Mouse (Mus musculus) neural tube, embryonic 12.5 days (tissue): ENCODE measurements around the gene Aph1a. TPM values are rescaled to one million over a fixed set of nuclear protein-coding genes. Genes with fewer than 3 reads are reported as not detected.
"Not testable (repeated sequence)": the region's sequence is repeated elsewhere in the genome, so short reads cannot be mapped to it uniquely, and the experiment has no call there.

Experiments used
- ATAC-seq: fragments of 200-750 bp; cut with Nextera tagmentation; 2 replicates; pipeline ENCODE4 v1.8.0; 2017; ENCODE audit warnings: low read depth, mild to moderate bottlenecking, moderate TSS enrichment, moderate library complexity; ENCODE audit not compliant: low FRiP score
- H3K27ac ChIP-seq: fragments of 300-500 bp; sonication (generic); 2 replicates; pipeline ENCODE4 v1.5.1; 2016
- H3K27me3 ChIP-seq: fragments of 300-500 bp; sonication (generic); replicated peaks from 2 replicates; pipeline ENCODE4 v1.6.1; 2016; ENCODE audit warnings: mild to moderate bottlenecking
- H3K36me3 ChIP-seq: fragments of 300-500 bp; sonication (generic); 2 replicates; pipeline ENCODE4 v1.6.1; 2016; ENCODE audit warnings: mild to moderate bottlenecking
- H3K4me1 ChIP-seq: fragments of 300-500 bp; sonication (generic); 2 replicates; pipeline ENCODE4 v1.6.1; 2016
- H3K4me2 ChIP-seq: fragments of 300-500 bp; sonication (generic); replicated peaks from 2 replicates; pipeline ENCODE4 v1.6.1; 2016; ENCODE audit warnings: mild to moderate bottlenecking
- H3K4me3 ChIP-seq: fragments of 300-500 bp; sonication (generic); 2 replicates; pipeline ENCODE4 v1.5.1; 2016
- H3K9ac ChIP-seq: fragments of 300-500 bp; sonication (generic); 2 replicates; pipeline ENCODE4 v1.6.1; 2016; ENCODE audit warnings: mild to moderate bottlenecking
- H3K9me3 ChIP-seq: fragments of 300-500 bp; sonication (generic); 2 replicates; pipeline ENCODE4 v1.6.1; 2016; ENCODE audit warnings: mild to moderate bottlenecking
- WGBS: fragments of 180-500 bp; shearing (Covaris S2); methylation state at CpG from one replicate; pipeline ENCODE4 v1.1.7; 2016; 5-methylcytosine and 5-hydroxymethylcytosine counted together
- polyA plus RNA-seq: library from polyadenylated mRNA; unstranded; fragments of >200 nt; fragmentation: Nextera tagmentation; extraction: Ambion mirVana; gene quantifications from 2 replicates; pipeline ENCODE4 v1.2.1, GENCODE M21; 2016

Aph1a gene
- 26.9 and 36.5 TPM in 2 replicates for polyA plus RNA-seq

DNA sequence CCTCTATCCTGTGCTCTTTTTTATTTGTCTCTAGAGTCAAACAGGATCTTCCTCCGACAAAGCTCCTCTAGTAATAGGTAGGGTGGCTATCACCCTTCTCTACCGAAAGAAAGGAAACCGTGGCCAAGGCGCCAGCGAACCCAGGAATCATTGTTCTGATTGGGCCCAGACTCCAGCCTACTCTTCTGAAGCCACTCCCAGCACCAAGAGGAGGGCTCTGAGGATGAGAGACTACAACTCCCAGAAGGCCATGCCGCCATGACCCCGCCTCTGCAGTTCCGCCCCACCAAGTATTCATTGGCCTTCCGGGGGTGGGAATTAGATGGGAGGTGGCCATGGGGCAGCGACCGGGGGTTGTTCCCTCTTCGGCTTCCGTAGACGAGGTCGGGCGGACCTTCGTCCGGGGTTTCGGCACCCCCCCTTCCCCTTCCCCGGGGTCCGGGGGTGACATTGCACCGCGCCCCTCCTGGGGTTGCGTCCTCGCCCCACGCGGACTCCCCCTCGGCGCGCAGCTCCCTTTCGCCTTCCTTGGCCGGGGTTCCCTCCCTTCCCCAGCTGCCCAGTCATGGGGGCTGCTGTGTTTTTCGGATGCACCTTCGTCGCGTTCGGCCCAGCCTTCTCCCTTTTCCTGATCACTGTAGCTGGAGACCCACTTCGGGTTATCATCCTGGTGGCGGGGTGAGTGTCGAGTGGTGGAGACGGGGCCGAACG is at the start of gene Aph1a:
TSS of gene Aph1a (plus strand) at position 364 of the 711 bp plus-strand sequence.
- WGBS, result 0% methylated on average over 31 of the region's 43 CpGs
- H3K27ac ChIP-seq, H3K27me3 ChIP-seq, H3K36me3 ChIP-seq, H3K9me3 ChIP-seq: not testable (repeated sequence)
- ATAC-seq, result peak; percentile 96
- peak within 1 kb of the TSS; percentile 87 for H3K4me2 ChIP-seq
- H3K4me3 ChIP-seq, result peak within 1 kb of the TSS; percentile 61
- peak within 1 kb of the TSS; percentile 79 for H3K9ac ChIP-seq
- H3K4me1 ChIP-seq, result peaks cover 22% of the 10 kb centered on the region

DNA sequence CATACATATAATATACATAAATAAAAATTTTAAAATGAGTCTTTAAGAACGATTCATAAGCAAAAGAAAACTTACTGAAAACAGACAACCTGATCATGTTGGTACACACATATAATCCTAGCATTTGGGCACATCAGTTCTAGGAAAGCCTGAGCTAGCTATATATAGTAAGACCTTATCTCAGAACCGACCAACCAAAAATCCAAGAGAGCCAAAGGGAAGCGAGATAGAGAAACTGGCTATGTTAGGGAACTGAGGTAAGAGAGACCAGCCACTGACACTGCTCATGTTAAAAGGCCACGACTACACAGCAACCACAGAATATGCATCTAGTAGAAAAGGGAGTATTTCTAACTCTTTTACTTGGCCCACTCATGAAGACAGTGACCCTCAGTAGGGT is 43.2 kb upstream of the Aph1a start:
- no peak overlapping the region for H3K4me3 ChIP-seq
- 89% methylated on average over 4 of the region's 4 CpGs for WGBS
- no peaks in the 10 kb centered on the region for H3K27me3 ChIP-seq
- H3K4me1 ChIP-seq, result peaks cover 7% of the 10 kb centered on the region
- H3K9me3 ChIP-seq, result no peaks in the 10 kb centered on the region
- no peak overlapping the region for H3K27ac ChIP-seq
- peaks cover 73% of the 10 kb centered on the region for H3K36me3 ChIP-seq
- H3K9ac ChIP-seq, result no peak overlapping the region
- no peak for ATAC-seq
- H3K4me2 ChIP-seq, result no peak overlapping the region

DNA sequence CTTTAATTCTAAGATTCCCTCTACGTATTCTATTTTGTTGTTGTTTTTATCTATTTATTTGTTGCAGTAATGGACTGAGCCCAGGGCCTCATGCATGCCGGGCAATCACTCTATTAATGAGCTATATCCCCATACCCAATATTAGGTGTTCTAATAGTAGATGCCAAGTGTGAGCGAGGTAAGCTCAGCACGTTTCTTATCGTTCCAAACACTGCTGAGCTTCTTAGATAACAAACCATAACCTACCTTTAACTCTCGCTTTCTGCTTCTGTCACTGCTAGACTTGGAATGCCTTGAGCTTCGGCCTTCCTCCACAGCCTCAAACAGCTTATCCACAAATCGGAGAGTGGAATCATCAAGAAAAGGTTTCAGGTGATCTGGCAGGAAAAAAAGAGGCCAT is 42.5 kb upstream of the Aph1a start:
- WGBS, result 95% methylated on average over 8 of the region's 8 CpGs
- H3K27me3 ChIP-seq, result no peaks in the 10 kb centered on the region
- peaks cover 67% of the 10 kb centered on the region for H3K36me3 ChIP-seq
- ATAC-seq, result no peak
- H3K4me2 ChIP-seq, result no peak overlapping the region
- H3K9me3 ChIP-seq, result no peaks in the 10 kb centered on the region
- H3K4me3 ChIP-seq, result no peak overlapping the region
- H3K4me1 ChIP-seq, result peaks cover 7% of the 10 kb centered on the region
- H3K9ac ChIP-seq, result no peak overlapping the region
- no peak overlapping the region for H3K27ac ChIP-seq

DNA sequence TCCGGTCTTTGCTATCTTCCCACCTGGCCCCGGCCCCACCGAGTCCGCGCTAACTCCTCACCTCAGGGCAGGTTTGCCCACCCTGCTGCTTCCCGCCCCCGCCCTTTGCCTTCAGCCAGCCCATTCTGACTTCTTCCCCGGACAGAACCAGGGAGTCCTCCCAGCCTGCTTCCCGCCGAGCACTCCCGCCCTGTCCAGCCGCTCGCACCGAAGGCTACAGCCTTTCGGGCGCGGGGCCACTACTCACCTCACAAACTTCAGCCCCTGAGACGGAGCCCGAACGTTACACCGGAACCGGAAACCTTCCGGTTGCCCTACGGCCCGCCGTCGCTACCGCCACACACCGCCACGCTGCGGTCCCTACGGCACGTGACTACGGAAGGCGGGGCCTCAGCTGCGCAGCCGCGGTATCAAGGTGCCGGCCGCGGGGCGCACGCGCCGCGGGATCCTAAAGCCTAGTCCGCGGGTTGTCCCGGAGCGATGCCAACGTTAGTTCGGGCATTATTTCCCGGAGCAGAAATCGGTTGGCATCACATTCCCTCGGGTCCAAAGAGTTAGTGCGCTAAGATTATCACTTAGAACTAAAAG is 38.2 kb upstream of the Aph1a start, which contains the start of gene Prpf3:
TSS of gene Prpf3 (minus strand) at position 384 of the 588 bp plus-strand sequence.
- Histone ChIP-seq H3K4me2 (peak within 1 kb of the TSS; percentile 88), H3K4me1 (peaks cover 7% of the 10 kb centered on the region), H3K9me3 (no peaks in the 10 kb centered on the region), H3K27ac (0 out of 2 replicates have a peak within 1 kb of the TSS, but pooled peaks have one; percentile 22), H3K4me3 (peak within 1 kb of the TSS; percentile 85), H3K27me3 (no peaks in the 10 kb centered on the region), H3K36me3 (peaks cover 26% of the 10 kb centered on the region), H3K9ac (peak within 1 kb of the TSS; percentile 79)
- peak; percentile 98 for ATAC-seq
- WGBS, result under 1% methylated on average over 56 of the region's 56 CpGs

DNA sequence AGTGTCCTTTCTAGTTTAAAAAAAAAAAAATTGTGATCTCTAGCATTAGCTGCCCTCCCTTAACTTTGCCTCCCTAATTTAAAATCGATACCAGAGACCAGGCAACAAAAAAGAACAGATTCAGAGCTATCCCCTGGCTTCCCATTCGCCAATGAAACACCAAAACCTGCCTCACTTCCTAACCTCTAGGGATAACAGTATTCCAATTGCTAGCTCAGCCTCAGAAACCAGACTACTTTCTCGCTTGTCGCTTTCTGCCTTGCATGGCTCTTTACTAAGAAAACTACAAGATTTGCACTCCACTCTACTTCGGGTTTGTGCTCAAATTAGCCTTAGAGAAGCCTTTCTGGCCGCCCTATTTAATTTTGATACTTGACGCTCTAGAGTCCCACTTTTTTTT is 37.7 kb upstream of the Aph1a start:
- H3K4me2 ChIP-seq, result peak overlapping the region; percentile 88
- ATAC-seq, result peak; percentile 19; the same call in 1 of the 2 replicates
- 31% methylated on average over 7 of the region's 7 CpGs for WGBS

DNA sequence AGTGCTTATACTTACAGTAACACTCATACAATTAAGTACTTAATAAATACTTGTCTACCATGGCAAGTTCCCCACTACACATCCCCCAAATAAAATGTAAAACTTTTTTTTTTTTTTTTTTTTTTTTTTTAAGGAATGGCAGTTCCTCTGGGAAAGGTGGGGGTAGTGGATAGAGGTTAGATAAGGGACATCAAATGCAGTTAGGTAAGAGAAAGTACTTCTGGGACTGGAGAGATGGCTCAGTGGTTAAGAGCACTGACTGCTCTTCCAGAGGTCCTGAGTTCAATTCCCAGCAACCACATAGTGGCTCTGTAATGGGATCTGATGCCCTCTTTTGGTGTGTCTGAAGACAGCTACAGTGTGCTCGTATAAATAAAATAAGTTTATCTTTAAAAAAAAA is 36.7 kb upstream of the Aph1a start:
- 91% methylated on average over 1 of the region's 1 CpGs for WGBS
- H3K27me3 ChIP-seq, ATAC-seq: not testable (repeated sequence)

More for the DNA sequence above, 37.7 kb upstream of the Aph1a start:
- Histone ChIP-seq H3K9me3 (no peaks in the 10 kb centered on the region), H3K27ac (0 out of 2 replicates have a peak overlapping the region, but pooled peaks have one; percentile 3), H3K4me1 (peaks cover 7% of the 10 kb centered on the region), H3K27me3 (no peaks in the 10 kb centered on the region), H3K4me3 (peak overlapping the region; percentile 85), H3K9ac (peak overlapping the region; percentile 79), H3K36me3 (peaks cover 21% of the 10 kb centered on the region)

DNA sequence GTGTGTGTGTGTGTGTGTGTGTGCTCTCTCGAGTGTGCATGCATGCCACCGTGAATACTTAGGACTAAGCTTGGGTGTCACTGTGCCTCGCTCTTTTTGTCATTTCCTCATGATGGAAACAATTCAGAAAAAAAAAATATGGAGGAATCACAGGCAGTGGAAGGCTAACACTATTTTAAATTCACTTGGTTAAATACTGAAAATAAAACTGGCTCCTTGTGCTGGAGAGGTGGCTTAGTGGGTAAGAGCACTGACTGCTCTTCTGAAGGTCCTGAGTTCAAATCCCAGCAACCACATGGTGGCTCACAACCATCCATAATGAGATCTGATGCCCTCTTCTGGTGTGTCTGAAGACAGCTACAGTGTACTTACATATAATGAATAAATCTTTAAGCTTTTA is 35.5 kb upstream of the Aph1a start:
- H3K4me3 ChIP-seq, H3K9ac ChIP-seq, ATAC-seq, H3K27me3 ChIP-seq, H3K9me3 ChIP-seq, H3K36me3 ChIP-seq, H3K27ac ChIP-seq, H3K4me1 ChIP-seq, H3K4me2 ChIP-seq: not testable (repeated sequence)
- 80% methylated on average over 3 of the region's 3 CpGs for WGBS

More for the DNA sequence above, 36.7 kb upstream of the Aph1a start:
- H3K9me3 ChIP-seq, H3K9ac ChIP-seq, H3K4me3 ChIP-seq, H3K4me1 ChIP-seq, H3K27ac ChIP-seq, H3K4me2 ChIP-seq: not testable (repeated sequence)
- H3K36me3 ChIP-seq, result peaks cover 13% of the 10 kb centered on the region

DNA sequence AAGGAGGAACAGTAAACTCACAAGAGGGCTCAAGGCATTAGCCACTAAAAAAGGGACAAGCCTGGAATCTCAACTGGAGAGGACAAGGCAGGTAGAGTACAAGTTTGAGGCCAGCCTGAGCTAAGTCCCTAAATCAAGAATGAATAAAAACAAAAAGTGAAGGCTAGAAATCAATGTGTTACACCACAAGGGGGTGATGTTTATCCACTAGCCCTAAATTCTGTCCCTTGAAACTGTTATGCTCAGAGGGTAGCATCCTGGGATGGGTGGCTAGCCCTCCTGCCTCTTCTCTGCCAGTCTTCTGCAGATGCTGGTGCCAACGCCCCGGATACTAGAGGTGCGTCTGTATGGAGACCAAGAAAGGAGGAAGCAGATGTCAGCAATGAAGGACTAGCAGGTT is 33.4 kb upstream of the Aph1a start:
- 91% methylated on average over 3 of the region's 3 CpGs for WGBS
- no peaks in the 10 kb centered on the region for H3K27me3 ChIP-seq
- no peak overlapping the region for H3K27ac ChIP-seq
- peaks cover 16% of the 10 kb centered on the region for H3K36me3 ChIP-seq
- no peak overlapping the region for H3K9ac ChIP-seq
- H3K9me3 ChIP-seq, result no peaks in the 10 kb centered on the region
- no peak overlapping the region for H3K4me2 ChIP-seq
- ATAC-seq, result no peak
- H3K4me3 ChIP-seq, result no peak overlapping the region
- no peaks in the 10 kb centered on the region for H3K4me1 ChIP-seq

DNA sequence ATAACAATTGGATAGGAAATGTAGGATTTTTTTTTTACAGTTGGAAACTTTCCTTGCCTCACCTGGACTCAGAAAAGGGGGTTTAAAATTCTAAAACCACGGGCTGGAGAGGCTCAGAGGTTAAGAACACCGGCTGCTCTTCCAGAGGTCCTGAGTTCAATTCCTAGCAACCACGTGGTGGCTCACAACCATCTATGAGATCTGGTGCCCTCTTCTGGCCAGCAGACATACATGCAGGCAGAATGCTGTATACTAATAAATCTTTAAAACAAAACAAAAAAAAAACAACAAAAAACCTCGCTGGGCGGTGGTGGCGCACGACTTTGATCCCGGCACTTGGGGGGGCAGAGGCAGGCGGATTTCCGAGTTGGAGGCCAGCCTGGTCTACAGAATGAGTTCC is 32.6 kb upstream of the Aph1a start:
- Histone ChIP-seq H3K27ac (no peak overlapping the region), H3K9me3 (no peaks in the 10 kb centered on the region), H3K9ac (no peak overlapping the region), H3K27me3 (no peaks in the 10 kb centered on the region), H3K36me3 (peaks cover 20% of the 10 kb centered on the region), H3K4me2 (no peak overlapping the region), H3K4me1 (no peaks in the 10 kb centered on the region), H3K4me3 (no peak overlapping the region)
- no peak for ATAC-seq
- WGBS, result 73% methylated on average over 10 of the region's 10 CpGs

DNA sequence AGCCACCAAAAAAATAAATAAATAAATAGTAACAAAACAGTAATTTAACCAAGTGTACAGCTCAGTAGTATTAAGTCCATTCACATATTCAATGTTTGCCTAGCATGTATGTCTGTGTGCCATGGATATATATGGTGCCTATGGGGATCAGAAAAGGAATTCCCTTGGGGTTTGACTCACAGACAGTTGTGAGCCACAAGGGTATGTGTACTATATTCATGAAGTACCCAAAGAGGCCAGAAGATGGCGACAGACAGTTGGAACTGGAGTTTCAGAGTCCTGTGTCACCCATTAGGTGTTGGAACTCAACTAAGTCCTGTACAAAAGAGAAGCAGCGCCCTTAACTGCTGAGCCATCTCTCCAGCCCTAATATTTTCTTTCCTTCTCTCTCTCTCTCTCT is 32.0 kb upstream of the Aph1a start:
- Histone ChIP-seq H3K9me3 (no peaks in the 10 kb centered on the region), H3K9ac (no peak overlapping the region), H3K27me3 (no peaks in the 10 kb centered on the region), H3K4me1 (no peaks in the 10 kb centered on the region), H3K4me2 (no peak overlapping the region), H3K4me3 (no peak overlapping the region), H3K27ac (no peak overlapping the region), H3K36me3 (peaks cover 20% of the 10 kb centered on the region)
- ATAC-seq, result peak; percentile 72; the same call in 1 of the 2 replicates
- 31% methylated on average over 2 of the region's 2 CpGs for WGBS

DNA sequence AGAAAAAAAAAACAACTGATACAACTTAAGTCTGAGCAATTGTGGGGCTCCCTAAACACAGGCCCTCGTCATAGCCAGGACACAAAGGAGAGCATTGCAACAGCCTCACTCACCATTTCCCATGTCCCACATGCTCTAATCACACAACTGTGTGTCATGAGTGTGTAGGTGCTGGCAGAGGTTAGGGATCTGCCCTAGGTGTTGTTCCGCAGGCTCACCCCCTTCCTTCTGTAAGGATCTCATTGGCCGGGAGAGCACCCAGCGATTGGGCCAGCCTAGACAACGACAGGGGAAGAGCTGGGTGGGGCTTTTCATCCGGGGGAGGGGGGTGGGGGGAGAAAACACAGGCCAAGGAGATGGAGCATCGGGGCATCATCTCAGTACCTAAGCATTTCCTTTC is 30.2 kb upstream of the Aph1a start:
- no peaks in the 10 kb centered on the region for H3K27me3 ChIP-seq
- peaks cover 30% of the 10 kb centered on the region for H3K36me3 ChIP-seq
- no peak overlapping the region for H3K4me3 ChIP-seq
- no peak overlapping the region for H3K9ac ChIP-seq
- H3K4me2 ChIP-seq, result no peak overlapping the region
- H3K4me1 ChIP-seq, result no peaks in the 10 kb centered on the region
- 79% methylated on average over 7 of the region's 7 CpGs for WGBS
- no peak overlapping the region for H3K27ac ChIP-seq
- no peaks in the 10 kb centered on the region for H3K9me3 ChIP-seq
- no peak for ATAC-seq

DNA sequence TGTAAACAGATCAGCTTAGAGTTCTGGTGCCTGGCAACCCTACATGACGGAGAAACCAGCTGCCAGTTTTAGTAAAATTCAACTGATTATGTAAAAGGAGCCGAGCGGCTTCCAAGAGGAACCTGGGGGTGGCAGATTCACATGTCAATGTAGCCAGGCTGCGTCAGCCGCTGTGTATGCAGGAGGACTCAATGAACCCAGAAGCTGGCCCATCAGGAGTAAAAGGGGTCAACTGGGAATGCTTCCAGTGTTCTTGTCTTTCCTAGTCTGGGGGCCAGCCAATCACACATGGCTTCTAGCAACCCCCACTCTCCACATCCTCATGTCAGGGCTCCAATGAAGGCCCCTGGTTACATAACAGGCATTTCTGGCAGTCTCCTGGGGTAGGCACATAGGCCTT is 28.7 kb upstream of the Aph1a start:
- Histone ChIP-seq H3K9me3 (no peaks in the 10 kb centered on the region), H3K4me3 (no peak overlapping the region), H3K27ac (no peak overlapping the region), H3K4me2 (no peak overlapping the region), H3K9ac (no peak overlapping the region), H3K4me1 (no peaks in the 10 kb centered on the region), H3K36me3 (peaks cover 42% of the 10 kb centered on the region), H3K27me3 (no peaks in the 10 kb centered on the region)
- 91% methylated on average over 5 of the region's 5 CpGs for WGBS
- ATAC-seq, result no peak
